Mouse (Mus musculus) T-helper 17 cell (primary cell): ENCODE results near the gene Lta.

ENCODE experiments used
- in situ Hi-C, 2 experiments: fragments of 300-600 bp; cut with MboI, MseI; formaldehyde crosslinking; loops; 1 replicate in 1 of 2; 2 replicates in 1 of 2; pipeline ENCODE4 v1.15.1; 2025; ENCODE audit warnings: high pct_unique_total_duplicates in 2 of 2

Gene Lta

DNA sequence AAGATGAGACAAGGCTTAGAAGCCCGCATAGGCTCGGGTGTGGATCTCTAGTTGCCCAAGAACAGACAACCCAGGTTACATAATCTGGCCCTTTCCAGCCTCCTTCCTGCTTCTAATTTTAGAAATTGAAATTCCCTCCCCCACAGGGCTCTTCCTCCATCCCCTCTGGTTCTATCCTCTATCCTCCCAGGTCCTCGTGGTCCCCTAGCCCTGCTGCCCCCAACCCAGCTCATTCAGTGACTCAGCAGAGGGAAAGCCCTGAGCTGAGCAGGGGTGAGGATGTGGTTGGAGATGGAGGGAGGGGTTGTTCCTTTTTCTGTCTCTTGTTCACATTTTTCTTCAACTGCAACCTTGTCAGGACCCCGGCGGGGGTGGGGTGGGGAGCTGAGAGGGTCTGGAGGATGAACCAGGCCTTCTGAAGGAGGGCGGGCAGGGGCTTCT, 14.5 kb upstream of the Lta start:
- in situ Hi-C loops, result loop anchor here (10.0 to 25.0 kb wide), 2 partner anchors 825 to 1032 kb away; partner anchors contain the start of genes Psmb8 (in 2 of the 2), Psmb9 (in 2 of the 2), Tap1 (in 2 of the 2) and BC051142 (in 1 of the 2)

DNA sequence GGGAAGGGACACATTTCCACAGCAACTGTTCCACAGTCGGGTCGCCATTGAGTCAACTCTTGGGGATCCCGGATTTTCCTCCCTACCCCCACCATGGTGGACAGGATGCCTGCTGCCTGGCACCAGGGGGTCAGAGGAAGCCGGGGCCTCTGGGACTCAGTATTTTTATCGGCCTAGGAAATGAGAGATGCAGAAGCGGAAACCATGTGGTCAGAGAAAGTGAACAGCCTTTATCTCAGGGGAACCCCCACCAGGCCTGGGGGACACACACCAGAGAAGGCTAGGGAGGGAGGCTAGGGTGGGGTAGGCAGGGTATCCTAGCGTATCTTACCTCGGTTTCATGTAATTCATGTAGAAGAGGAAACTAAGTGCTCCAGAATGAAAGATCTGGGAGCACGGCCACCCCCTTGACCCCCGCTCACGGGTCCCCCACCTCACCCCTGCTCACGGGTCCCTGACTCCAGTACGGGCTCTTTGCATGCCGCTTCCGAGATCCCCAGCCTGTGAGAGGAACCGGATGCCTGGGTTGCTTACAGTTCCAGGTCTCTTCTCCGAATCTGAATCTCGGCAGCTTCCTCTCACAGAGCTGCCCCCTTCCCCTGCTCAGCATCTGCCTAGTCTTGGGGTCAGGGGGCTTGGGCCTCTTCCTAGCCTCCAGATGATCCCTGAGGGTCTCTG, 13.5 kb upstream of the Lta start:
- in situ Hi-C loops, result loop anchor here (10.0 to 25.0 kb wide), 2 partner anchors 824 to 1031 kb away; partner anchors contain the start of genes Psmb8 (in 2 of the 2), Psmb9 (in 2 of the 2), Tap1 (in 2 of the 2) and BC051142 (in 1 of the 2)

DNA sequence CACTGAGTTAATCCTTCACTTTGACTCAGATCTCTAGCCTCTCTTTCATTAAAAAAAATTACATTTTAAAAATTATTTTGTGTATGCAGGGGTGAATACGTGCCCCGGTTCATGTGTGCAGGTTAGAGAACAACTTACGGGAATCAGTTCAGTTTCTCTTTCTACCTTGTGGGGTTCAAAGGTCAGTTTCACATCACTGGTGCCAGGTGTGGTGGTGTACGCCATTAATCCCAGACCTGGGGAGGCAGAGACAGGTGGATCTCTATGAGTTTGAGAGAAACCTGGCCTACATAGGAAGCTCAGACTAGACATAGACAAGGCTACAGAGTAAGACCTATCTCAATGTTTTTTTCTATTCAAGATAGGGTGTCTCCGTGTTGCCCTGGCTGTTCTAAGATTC, 7.9 kb upstream of the Lta start:
- in situ Hi-C loops, result loop anchor here (10.0 to 25.0 kb wide), 2 partner anchors 818 to 1026 kb away; partner anchors contain the start of genes Psmb8 (in 2 of the 2), Psmb9 (in 2 of the 2), Tap1 (in 2 of the 2) and BC051142 (in 1 of the 2)

DNA sequence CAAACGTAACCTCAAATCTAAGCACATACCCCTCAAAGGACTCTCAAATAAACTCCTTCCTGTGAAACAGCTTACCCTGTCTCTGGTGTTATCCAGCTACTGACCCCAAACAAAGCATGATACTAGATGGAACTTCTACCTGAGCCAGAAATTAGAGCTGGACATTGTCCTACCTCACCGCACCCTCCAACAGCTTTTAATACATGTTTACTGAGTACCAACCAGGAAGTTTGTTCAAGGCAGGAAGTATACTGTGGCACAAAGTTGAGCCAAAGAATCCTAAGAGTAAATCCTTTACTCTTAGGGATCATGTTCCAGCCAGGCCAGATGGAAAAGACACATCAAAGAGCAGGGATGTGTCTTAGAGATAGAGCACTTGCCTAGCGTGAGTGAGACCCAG, 5.4 kb upstream of the Lta start:
- in situ Hi-C loops, result loop anchor here (10.0 to 25.0 kb wide), 2 partner anchors 816 to 1023 kb away; partner anchors contain the start of genes Psmb8 (in 2 of the 2), Psmb9 (in 2 of the 2), Tap1 (in 2 of the 2) and BC051142 (in 1 of the 2)

DNA sequence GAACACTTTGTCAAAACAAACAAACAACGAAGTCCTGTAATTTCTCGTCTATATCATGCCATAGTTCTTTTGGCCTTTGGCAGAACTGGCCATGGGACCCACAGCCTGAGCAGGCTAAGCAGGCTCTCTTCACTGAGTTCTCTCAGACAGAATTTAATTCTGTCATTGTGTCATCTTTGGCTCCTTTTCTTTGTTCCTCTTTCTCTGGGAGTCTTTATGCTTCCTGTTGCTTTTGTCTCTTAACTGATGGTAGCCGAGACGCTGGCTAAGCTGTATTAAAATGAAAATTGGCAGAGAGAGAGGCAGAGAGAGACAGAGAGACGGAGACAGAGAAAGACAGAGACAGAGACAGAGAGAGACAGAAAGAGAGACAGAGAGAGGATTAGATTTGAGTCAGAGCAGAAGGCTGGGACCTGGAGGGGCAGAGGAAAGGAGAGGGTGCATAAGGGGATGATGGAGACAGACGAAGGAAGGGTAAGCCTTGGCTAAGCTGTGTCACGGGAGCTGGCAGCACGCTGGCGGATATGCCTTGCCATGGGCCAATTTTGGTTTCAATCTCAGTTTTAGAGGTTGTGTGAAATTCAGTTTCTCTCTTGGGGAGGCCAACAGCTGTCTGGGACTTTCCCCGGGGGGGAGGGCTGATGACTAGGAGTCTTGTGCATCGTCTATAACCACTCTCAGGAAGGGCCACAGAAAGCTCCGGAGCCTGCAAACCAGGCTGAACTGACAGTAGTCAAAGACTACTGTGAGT, 4.8 kb upstream of the Lta start:
- in situ Hi-C loops, result loop anchor here (10.0 to 25.0 kb wide), 2 partner anchors 815 to 1023 kb away; partner anchors contain the start of genes Psmb8 (in 2 of the 2), Psmb9 (in 2 of the 2), Tap1 (in 2 of the 2) and BC051142 (in 1 of the 2)

- in situ Hi-C loops, result loop anchor here (25.0 kb wide), 1 partner anchor 1018 kb away; the partner anchor contains the start of genes Psmb8 (in 2 of the 2), Psmb9 (in 2 of the 2) and Tap1 (in 2 of the 2)
Observed at GRCm38 (mm10) chr17:35205380-35205769, 224 bp upstream of the Lta start.

DNA sequence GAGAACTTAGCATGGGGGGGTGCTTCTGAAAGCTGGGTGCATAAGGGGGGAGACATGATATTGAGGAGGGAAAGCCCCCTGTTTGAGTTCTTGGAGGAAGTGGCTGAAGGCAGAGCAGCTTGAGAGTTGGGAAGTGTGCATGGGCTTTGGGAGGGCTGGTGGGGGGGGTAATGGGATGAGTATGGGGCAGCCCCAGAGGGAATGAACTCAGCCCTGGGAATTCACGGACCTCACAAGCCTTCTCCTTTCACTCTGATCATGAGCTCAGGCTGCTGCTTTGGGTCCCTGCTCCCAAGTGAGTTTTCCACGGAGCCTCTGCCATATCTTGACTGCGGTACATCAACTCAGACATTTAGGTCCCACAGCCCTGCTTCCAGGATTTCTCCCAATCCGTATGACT, 2.7 kb downstream of the Lta start:
- in situ Hi-C loops, result loop anchor here (5.0 to 25.0 kb wide), 2 partner anchors 35 to 1015 kb away; partner anchors contain the start of genes Psmb8 (in 2 of the 2), Psmb9 (in 2 of the 2), Tap1 (in 2 of the 2) and Nfkbil1 (in 1 of the 2)

- in situ Hi-C loops, result loop anchor here (5.0 to 25.0 kb wide), 2 partner anchors 36 to 1014 kb away; partner anchors contain the start of genes Psmb8 (in 2 of the 2), Psmb9 (in 2 of the 2), Tap1 (in 2 of the 2) and Nfkbil1 (in 1 of the 2)
Observed at GRCm38 (mm10) chr17:35201787-35202186, 3.4 kb downstream of the Lta start, which contains the start of gene Tnf. Tnf (minus strand) TSS chr17:35202007.

- in situ Hi-C loops, result loop anchor here (5.0 to 25.0 kb wide), 2 partner anchors 36 to 1014 kb away; partner anchors contain the start of genes Psmb8 (in 2 of the 2), Psmb9 (in 2 of the 2), Tap1 (in 2 of the 2) and Nfkbil1 (in 1 of the 2)
Observed at GRCm38 (mm10) chr17:35201128-35201527, 4.0 kb downstream of the Lta start.

- in situ Hi-C loops, result loop anchor here (5.0 to 25.0 kb wide), 2 partner anchors 37 to 1013 kb away; partner anchors contain the start of genes Psmb8 (in 2 of the 2), Psmb9 (in 2 of the 2), Tap1 (in 2 of the 2) and Nfkbil1 (in 1 of the 2)
Observed at GRCm38 (mm10) chr17:35200398-35200797, 4.8 kb downstream of the Lta start.

GRCm38 (mm10) chr17:35198946-35199345, 6.2 kb downstream of the Lta start:
- in situ Hi-C loops, result no loop called here

- in situ Hi-C loops, result no loop called here
Observed at GRCm38 (mm10) chr17:35198029-35198428, 7.1 kb downstream of the Lta start.

GRCm38 (mm10) chr17:35197126-35197525, 8.0 kb downstream of the Lta start:
- in situ Hi-C loops, result no loop called here

DNA sequence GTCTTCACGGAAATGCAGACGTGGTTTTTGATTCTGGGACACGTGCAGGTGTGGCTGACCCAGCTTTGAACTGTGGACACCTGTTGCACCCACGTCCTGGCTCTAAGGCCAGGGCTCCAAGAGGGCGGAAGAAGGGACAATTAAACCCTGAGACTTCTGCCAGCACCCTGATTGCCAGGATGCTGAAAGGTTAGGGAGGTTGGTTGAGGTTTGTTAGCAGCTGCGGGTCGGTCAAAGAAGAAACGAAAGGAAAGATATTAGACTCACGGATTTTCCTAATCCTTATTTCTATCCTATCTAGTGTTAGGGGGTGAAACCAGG, 8.9 kb downstream of the Lta start:
- in situ Hi-C loops, result no loop called here

DNA sequence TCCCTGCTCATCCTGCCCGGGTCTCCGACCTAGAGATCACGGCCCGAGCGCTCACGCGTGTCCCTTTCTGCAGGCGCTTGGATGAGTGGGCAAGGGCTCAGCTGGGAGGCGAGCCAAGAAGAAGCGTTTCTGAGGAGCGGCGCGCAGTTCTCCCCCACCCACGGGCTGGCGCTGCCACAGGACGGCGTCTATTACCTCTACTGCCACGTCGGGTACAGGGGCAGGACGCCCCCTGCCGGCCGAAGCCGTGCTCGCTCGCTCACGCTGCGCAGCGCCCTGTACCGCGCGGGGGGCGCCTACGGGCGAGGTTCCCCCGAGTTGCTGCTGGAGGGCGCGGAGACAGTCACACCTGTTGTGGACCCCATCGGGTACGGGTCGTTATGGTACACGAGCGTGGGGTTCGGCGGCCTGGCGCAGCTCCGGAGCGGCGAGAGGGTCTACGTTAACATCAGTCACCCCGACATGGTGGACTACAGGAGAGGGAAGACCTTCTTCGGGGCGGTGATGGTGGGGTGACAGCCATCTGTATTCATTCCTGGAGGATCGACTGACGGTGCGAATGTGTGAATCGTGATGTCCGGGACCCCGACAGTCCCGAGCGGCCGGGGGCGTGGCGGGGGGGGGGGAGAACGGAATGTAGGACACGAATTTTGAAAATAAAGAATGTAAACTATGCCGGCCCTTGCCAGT, 9.4 kb downstream of the Lta start:
- in situ Hi-C loops, result no loop called here

DNA sequence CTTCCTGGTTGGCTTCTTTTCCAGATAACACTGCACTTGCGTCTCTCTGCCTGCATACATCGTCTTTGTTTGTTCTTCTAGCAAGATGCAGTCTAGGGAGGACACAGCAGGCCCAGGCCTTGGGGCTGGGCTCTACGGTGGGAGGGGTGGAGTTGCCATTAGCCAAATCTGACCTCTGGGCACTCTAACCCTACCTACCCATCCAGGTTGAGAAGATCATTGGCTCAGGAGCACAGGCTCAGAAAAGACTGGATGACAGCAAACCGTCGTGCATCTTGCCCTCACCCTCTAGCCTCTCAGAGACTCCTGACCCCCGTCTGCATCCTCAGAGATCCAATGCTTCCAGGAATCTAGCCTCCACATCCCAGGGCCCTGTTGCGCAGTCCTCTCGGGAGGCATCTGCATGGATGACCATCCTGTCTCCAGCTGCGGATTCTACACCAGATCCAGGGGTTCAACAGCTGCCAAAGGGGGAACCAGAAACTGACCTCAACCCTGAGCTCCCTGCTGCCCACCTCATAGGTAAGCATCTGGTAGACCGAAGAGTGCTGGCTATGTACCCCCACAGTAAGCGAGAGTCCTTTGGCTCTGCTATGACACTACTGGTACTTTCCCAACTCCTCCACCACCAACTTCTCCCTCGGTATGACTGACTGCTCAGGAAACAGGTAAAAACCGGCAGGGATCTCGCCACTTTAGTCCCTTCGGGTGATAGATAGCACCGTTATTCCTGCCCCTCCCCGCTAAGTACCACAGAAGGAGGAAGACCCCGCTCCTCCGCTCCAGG, 10.1 kb downstream of the Lta start:
- in situ Hi-C loops, result no loop called here

DNA sequence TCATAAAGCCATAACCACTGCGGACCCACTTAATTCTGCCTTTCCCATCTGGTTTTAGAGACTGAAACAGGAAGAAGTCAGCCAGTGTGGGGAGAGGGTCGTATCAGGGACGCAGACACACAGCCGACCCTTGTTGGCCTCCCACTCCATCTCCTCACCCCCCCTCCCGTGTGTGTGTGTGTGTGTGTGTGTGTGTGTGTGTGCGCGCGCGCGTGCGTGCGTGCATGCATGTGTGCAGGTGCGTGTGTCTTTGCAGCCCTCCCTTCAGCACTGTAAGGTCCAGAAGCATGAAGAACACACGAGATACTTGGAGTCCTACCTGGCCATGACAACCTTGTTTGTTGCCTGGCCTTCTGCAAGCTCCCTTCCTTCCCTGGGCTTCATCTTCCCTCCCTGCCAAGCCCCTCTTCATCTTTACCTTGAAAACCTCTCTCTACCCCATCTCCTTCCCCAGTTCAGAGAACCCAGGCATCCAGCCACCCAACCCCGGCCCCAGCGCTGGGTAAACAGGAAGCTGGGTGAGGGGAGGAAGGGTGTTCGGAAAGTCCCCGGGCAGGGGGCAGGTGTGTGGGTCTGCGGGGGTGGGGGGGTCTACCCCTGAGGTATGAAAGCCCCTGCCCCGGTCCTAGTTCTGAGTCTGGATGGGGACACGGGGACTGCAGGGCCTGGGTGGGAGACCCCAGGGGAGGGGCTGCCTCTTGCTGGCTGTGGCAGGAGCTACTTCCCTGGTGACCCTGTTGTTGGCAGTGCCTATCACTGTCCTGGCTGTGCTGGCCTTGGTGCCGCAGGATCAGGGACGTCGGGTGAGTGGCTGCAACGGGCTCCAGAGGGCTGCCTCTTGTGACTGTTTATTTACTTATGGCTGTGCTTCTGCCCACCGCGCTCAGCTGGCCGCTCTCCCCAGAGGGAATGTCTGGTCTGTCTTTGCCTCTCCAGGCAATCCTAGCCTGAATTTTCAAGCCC, 11.0 kb downstream of the Lta start, which contains the start of gene Ltb:
Gene Ltb (plus strand): TSS at position 559 of the 963 bp plus-strand sequence.
- in situ Hi-C loops, result no loop called here

GRCm38 (mm10) chr17:35192924-35193323, 12.2 kb downstream of the Lta start:
- in situ Hi-C loops, result no loop called here

DNA sequence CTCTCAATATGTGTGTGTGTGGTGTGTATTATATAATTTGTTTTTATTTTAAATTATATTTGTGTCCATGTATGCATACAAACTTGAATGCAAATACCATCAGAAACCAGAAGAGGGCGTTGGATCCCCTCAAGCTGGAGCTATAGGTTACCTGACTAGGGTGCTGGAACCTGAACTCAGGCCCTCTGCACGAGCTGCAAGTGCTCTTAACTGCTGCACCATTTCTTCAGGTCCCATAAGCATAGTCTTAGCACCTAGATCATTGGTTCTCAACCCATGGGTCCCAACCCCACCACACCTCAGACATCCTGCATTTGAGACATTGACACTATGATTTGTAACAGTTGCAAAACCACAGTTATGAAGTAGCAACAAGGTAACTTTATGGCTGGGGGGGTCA, 13.4 kb downstream of the Lta start:
- in situ Hi-C loops, result no loop called here
